Mouse (Mus musculus): ENCODE results near the gene Olfr640.

- no peak for TF ChIP-seq CTCF (IDR thresholded peaks at IDR 0.05; ENCODE audit: low read depth)
- no peak for TF ChIP-seq EP300 (IDR thresholded peaks at IDR 0.05; ENCODE audit: low read depth)
These were observed 8.2 kb downstream of the Olfr640 start, which contains the start of gene Olfr639 for GRCm38 (mm10) chr7:104017203-104017602.
